Mouse (Mus musculus): ENCODE measurements around the gene Enkur.

GRCm38 (mm10) chr2:21164296-21164695, 40.9 kb downstream of the Enkur start:
- TF ChIP-seq CTCF (IDR thresholded peaks at IDR 0.05; ENCODE audit: low read depth) = no peak
- TF ChIP-seq EP300 (IDR thresholded peaks at IDR 0.05; ENCODE audit: low read depth) = no peak
